Mouse (Mus musculus) adrenal gland, postnatal 4 days (tissue): Measurements from ENCODE around the gene Gtpbp3. TPM values are rescaled to one million over a fixed set of nuclear protein-coding genes. Genes with fewer than 3 reads are reported as not detected.
"Not testable (repeated sequence)": the region's sequence is repeated elsewhere in the genome, so short reads cannot be mapped to it uniquely, and the experiment has no call there.

Source experiments
- DNase-seq, 2 experiments: peaks; one replicate each; pipeline ENCODE4 v3.0.0; 2021 to 2022; ENCODE audit warnings: low spot score in 2 of 2, mixed read lengths in 2 of 2
- total RNA-seq, 2 experiments: library from RNA; stranded (reverse); gene quantifications; 2 replicates each; pipeline ENCODE4 v1.2.3; 2021

Gtpbp3 gene
- total RNA-seq, 2 experiments from 2014 or later, result 30.6 to 32.0 TPM

DNA sequence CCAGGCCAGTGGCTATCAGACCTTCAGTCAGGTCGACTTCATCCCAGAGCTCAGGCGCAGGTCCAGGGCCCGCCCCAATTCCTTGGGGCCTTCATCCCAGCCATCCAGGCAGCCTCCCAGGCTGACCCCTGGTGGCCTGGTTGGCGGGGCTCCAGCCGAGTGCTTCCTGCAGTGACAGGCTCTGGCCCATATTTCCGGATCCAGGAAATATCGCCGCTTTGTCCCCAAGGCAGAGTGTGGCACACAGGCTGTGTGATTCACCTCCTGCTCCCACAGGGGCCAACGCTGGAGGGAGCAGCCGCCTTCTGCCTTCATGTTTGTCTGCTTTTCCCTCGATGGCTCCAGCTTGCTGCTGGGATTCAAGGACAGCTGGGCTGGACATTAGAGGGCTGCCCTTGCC, 8.6 kb downstream of the Gtpbp3 start:
- peak; percentile 73 to 86 for DNase-seq

- no peak for DNase-seq
These were observed 9.3 kb downstream of the Gtpbp3 start for GRCm38 (mm10) chr8:71497077-71497645.

GRCm38 (mm10) chr8:71497881-71498501, 10.1 kb downstream of the Gtpbp3 start:
- no peak for DNase-seq

GRCm38 (mm10) chr8:71498816-71499690, 11.2 kb downstream of the Gtpbp3 start:
- no peak for DNase-seq

DNA sequence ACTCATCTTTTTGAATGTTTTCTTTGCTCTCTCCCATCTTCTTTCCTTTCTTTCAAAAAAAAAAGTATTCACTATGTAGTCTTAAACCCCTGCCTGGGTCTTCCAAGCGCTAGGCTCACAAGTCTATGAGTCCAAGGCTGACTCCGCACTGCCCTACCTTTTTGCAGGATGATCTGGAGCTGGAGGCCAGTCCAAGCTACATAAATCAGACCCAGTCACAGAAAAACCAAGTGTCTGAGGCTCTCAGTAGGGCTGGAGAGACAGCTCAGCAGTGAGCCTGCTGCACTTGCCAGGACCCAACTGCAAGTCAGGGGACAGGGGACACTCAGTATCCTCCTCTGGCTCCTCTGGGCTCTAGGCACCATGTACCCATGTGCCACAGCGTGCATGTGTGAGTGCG, 16.4 kb downstream of the Gtpbp3 start:
- no peak for DNase-seq

DNA sequence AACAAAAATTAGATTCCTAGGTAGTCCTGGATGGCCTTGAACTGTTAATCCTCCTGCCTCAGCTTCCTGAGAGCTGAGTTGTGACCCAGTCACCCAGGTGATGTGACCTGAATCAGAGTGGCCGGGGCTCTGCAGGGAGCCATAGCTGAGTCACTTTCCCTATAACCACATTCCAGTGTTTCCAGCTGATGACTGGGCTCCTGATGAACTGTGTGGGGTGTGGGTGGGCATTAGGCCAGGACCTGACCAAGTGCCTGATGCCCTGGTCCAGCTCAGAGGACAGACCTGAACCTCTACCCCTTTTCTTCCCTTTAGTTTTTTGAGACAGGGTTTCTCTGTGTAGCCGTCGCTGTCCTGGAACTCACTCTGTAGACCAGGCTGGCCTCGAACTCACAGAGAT, 17.4 kb downstream of the Gtpbp3 start:
- DNase-seq, result no peak

- no peak for DNase-seq
These were observed 18.1 kb downstream of the Gtpbp3 start for GRCm38 (mm10) chr8:71505979-71506378.

DNA sequence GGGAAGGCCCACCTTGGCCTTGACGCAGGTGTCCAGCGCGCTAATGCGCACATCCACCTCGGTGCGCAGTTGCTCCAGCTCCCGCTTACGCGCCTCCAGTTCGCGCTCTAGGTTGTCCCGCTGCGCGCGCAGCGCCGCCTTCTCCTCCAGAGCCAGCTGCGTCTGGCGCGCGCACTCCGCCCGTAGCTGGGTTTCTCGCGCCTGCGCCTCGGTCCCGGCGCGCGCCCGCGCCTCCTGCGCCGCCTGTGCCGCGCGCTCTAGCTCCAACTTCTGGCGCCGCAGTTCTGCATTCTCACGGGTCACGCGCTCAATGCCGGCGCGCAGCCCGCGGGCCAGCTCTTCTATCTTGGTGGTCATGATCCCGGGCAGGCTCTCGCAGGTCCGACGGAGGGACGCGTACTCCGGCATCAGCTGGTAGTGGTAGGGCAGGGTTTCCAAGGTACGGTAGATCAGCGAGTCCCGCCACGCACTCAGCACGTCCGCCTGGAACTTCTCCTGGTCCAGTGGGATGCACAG, 19.7 kb downstream of the Gtpbp3 start:
- peak in 1 of 2 experiments; percentile 52 for DNase-seq

GRCm38 (mm10) chr8:71509316-71509715, 21.4 kb downstream of the Gtpbp3 start:
- no peak for DNase-seq

DNA sequence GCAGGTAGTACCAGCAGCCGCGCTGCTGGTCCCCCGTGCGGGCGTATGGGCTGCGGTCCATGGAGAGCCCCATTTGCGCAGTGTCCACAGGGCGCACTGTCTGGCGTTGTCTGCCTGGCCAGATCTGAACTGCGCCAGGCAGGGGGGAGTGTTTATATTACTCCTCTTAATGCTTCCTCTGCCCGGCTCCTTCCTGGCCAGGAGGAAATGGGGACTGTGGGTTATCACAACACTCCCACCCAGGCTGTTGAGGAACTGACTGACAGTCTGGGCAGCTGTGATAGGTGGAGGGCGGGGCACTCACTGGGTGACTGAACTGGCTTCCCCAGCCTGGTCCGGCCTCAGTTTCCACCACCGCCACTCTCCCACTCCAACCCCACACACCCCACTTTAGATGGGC, 23.7 kb downstream of the Gtpbp3 start, which contains the start of gene Plvap:
Gene Plvap (minus strand): TSS at position 109 of the 400 bp plus-strand sequence.
- no peak for DNase-seq

- DNase-seq, result no peak
These were observed 25.3 kb downstream of the Gtpbp3 start for GRCm38 (mm10) chr8:71513018-71513754.

DNA sequence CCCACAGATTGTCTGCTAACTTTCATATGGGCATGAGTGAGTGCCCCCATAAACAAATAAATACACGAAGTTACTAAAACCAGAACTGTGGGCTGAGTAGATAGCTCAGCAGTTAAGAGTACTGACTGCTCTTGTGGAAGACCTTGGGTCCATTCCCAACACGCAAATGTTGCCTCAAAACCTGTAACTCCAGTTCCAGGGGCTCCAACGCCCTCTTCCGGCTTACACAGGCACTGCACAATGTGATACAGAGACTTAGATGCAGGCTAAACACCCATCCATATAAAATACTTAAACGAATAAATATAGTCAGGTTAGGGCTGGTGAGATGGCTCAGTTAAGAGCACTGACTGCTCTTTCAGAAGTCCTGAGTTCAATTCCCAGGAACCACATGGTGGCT, 27.1 kb downstream of the Gtpbp3 start:
- DNase-seq, result no peak

- DNase-seq, result no peak
These were observed 28.9 kb downstream of the Gtpbp3 start for GRCm38 (mm10) chr8:71516786-71517185.

GRCm38 (mm10) chr8:71519037-71519825, 31.3 kb downstream of the Gtpbp3 start:
- DNase-seq, result not testable (repeated sequence)

DNA sequence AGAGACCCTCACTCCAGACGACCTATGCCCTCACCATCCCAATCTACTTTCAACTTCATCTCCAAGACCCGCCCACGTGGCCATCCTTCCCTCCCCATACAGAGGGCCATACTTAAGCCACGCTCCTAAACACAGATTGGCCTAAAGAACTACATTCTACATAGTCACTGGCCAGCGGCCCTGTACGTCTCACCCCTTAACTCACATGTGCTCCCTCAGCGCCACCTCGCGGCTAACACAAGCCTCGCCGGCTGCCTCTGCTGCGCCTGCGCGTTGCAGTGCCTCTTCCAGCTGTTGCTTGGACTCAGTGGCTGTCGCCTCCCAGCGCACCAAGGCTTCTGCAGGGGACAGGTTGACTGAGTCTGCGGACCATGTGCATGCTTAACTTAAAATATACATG, 33.7 kb downstream of the Gtpbp3 start:
- peak; percentile 93 to 94 for DNase-seq

GRCm38 (mm10) chr8:71525226-71526050, 37.5 kb downstream of the Gtpbp3 start, which contains the start of gene Ccdc194:
TSS of gene Ccdc194 (minus strand) at chr8:71525711.
- no peak for DNase-seq

DNA sequence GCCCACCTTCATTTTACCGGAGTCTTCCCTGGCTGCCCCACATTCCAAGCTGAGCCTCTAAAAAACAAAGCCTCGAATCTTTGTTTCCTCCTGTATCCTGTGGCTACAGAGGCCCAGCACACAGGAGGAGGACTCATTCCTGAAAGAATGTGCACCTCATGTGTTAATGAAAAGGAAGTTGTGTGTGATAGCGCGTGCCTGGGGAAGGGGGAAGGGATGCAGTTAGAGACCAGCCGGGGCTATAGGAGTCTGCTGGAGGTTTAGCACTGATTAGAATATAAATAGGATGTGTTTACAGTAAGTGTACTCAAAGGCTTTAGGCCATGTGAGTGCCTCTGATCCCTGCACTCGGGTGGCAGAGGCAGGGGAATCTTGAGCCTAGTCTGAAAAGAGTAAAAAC, 38.4 kb downstream of the Gtpbp3 start:
- no peak for DNase-seq

DNA sequence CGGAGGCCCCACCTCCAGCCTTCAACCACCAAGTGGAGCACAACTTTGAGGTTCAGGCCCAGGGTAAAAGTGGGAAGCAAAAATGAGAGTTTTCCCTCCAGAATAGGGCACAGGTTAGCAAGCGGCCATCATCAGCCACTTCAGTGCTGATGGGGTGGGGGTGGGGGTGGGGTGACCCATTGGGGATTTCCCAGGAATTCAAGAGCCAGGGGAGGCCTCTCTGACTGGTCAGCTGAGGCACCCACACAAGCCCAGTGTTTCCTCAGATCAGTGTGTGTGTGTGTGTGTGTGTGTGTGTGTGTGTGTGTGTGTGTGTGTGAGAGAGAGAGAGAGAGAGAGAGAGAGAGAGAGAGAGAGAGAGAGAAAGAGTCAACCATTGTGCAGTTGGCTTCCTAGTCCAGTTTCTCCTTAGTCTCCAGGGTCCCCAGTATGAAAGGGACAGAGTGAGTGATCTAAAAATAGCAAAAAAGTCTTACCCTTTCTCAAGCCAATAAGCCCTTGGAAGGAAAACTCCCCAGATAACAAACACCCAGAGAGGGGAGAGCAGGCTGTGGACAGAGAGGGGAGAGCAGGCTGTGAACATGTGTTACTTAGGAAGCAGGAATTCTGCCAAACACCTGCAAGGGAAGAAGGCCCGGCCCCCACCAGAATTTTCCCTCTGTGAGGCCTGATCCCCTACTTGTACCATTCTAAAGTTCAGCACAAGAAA, 39.4 kb downstream of the Gtpbp3 start:
- no peak for DNase-seq
